Mouse (Mus musculus): ENCODE measurements around the gene Ankmy1.

The Ankmy1 gene

GRCm38 (mm10) chr1:92902786-92903185 is at the start of gene Ankmy1:
TSS of gene Ankmy1 (minus strand) at chr1:92902906.
- DNase-seq = peak; percentile 63

- DNase-seq = peak; percentile 3
These were observed 47.9 kb upstream of the Ankmy1 start, which contains the start of gene Gpr35 for GRCm38 (mm10) chr1:92950607-92951006. TSS of gene Gpr35 (plus strand) at chr1:92950865.

DNA sequence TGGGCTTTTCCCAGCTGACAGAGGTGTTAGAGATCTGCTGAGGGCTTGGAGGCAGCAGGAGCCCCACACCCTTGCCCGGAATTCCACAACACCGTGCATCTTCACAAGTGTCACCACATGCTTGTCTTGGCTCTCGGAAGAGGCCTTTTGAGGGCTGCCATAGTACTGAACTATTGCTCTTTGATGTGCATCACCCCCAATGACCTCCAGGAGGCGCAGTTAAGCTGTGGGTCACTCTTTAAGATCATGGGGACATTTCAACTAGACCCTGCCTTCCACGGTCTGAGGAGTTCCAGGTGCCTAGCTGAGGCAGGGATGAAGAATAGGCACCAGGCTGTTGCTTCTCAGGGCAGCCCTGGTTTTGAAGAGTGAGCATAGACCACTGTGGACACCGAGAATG is 46.7 kb upstream of the Ankmy1 start:
- peak; percentile 40 for DNase-seq

DNA sequence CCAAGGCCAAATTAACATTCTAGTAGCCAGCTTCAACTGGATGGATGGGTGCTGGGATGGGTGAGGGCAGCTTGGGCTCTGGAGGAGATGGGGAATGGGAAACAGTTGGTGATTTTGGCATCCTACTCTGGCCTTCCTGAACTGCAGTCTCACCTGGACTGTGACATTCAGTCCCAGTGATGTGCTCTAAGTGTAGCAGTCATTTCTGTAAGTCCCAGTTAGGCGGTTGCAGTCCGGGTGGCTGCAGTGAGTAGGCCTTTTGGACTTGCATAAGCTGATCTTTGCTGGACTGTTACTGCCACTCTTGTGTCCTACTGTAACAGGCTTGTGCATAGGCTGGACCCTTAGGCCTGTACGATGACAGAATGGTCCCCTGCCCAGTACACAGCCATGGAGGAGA is 45.3 kb upstream of the Ankmy1 start:
- no peak for DNase-seq

- no peak for DNase-seq
These were observed 40.7 kb upstream of the Ankmy1 start for GRCm38 (mm10) chr1:92943219-92943989.

DNA sequence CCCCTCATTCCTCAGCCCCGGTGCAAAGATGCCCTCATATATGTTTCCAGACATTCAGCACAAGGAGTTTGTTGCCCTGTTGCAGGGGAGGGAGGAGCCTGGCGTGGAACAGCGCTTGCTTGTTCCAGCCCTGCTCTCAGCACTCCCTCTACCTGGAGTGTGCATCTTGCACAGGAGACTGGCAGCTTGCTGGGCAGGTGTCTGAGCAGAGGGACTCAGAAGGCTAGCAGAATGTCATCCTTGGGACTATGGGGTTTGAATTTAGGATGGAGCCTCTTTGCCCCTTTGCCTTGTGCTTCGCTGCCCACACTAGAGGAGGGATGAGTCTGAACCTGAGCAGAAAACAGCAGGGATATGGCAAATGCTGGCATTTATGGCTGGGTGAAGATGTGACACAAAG is 37.0 kb upstream of the Ankmy1 start:
- no peak for DNase-seq

DNA sequence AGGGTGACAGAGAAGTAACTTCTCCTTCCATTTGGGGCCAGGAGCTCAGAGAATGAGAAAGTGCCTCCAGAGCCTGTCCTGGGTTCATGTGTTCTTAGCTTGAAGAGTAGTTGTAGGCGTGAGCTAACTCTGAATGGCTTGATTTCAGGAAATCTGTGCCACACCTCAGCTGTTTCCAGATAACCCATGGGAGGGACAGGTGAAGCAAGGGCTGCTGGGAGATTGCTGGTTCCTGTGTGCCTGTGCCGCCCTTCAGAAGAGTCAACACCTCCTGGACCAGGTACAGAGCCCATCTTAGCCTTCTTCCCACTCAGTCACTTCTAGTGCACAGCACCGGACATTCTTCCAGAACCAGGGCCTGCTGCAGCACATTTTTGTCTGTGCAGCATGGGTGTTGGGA is 35.1 kb upstream of the Ankmy1 start:
- no peak for DNase-seq

DNA sequence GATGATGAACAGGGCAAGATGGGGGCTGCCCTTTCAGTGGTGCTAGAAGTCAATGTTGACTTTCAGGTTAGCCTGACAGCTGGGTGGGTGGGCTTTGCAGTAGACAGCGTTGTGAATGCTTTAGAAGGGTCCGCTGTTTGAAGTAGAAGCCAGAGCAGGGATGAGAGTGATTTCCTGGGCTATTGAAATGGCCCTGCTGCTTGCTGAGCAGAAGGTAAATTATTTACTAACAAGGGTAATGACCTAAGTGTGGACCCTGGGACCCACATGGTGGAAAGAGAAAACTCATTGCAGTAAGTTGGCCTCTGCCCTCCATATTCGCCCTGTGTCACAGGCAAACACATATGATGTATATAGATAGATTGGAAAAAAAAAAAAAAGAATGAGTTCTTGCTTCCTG is 33.8 kb upstream of the Ankmy1 start:
- no peak for DNase-seq

DNA sequence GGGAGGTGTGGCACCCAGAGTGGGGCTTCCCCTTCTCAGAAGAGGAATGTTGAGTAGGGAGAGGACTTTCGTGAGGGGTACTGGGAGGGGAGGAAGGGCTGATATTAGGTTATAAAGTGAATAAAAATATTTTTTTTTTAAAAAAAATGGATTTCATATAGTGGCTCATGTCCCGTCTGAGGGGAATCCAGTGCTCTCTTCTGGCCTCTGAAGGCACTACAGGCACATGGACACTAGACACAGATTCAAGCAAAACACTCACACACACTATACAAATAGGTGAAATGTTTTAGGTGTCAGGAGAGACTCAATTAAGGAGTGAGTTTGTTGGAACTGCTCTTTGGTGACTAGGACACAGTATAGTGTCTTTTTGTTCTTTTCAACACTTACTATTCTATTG is 33.3 kb upstream of the Ankmy1 start:
- no peak for DNase-seq

GRCm38 (mm10) chr1:92935054-92935962 is 32.6 kb upstream of the Ankmy1 start:
- no peak for DNase-seq

GRCm38 (mm10) chr1:92934182-92934827 is 31.6 kb upstream of the Ankmy1 start, which contains the start of gene Capn10:
TSS of gene Capn10 (plus strand) at chr1:92934376.
- peak; percentile 87 for DNase-seq

DNA sequence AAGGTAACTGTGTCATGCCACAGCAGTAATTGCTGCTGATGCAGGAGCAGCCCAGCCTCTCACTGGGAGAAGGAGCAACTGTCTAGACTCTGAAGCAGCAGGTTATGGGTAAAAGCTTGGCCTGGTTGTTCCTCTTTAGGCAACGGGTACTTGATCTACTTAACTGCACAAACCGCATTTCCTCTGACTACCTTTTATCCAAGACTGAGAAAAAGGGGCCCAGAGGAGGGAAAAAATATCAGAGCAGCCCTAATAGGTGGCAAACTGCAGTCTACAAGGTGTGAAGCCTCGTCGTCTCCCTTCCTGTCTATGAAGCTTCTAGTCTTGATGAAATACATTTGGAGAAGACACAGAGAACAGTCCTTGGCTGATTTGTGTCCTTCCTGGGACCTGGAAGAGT is 30.9 kb upstream of the Ankmy1 start:
- DNase-seq = no peak

DNA sequence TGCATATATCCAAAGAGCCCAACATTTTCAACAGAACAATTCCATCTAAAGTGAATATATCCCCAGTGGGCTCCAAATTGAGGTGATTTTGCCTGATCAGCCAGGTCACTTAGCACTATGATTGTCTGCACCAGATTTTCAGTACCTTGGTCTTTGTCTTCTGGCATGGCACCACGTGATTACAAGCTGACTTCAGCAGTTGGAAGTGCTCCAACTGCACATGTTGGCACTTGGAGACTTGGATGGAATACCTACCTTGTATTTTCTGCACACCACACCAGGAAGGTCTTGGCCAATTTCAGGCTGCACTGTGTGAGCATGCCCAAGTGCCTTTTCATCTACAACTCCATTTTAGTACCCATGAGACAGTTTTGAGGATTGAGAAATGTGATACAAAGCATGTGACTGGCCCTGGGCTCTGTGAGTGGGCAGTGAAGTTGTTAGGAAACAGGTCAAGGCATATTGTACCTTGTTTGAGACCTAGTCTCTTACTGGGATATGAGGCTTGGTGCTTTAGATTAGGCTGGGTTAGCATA is 27.5 kb upstream of the Ankmy1 start:
- no peak for DNase-seq

DNA sequence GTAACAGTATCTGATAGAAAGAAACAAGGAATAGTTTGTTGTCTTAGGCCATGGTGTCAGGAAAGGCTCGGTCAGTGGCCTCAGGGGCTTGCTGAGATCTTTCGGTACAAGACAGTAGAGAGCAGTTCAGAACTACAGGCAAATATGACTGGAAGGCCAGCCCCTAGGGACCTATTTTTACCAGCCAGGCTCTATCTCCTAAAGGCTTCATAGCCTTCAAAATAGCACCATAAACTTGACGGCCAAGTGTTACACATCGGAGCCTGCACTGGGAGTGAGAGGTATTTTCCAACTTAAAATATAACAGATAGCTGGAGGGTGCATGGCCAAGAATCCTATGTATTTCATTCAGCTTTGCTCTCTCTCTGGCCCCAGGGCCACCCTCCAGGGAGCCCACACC is 18.8 kb upstream of the Ankmy1 start:
- no peak for DNase-seq

- no peak for DNase-seq
These were observed 17.9 kb upstream of the Ankmy1 start for GRCm38 (mm10) chr1:92920474-92921200.

DNA sequence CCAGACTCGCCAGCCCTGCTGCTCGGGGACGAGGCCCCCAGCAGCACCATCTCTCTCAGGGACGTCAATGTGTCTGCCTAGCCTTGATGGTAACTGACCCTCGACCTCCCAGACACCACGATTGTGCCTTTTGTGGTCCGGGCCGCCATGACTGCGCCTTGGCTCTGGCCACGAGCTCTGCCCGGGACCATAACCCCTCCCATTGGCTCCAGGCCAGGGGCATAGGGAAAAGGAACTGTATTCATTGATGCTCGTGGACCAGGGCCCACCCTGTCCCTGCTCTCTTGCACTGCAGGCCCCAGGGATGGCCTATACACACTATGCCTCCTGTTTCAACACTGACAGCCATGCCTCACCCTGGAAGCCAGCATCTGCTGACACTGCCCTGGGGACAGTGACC is 17.1 kb upstream of the Ankmy1 start:
- DNase-seq = no peak

- DNase-seq = no peak
These were observed 16.4 kb upstream of the Ankmy1 start for GRCm38 (mm10) chr1:92919151-92919550.

- no peak for DNase-seq
These were observed 14.0 kb upstream of the Ankmy1 start for GRCm38 (mm10) chr1:92916725-92917124.

- no peak for DNase-seq
These were observed 12.3 kb upstream of the Ankmy1 start for GRCm38 (mm10) chr1:92914993-92915392.

- DNase-seq = no peak
These were observed 11.5 kb upstream of the Ankmy1 start for GRCm38 (mm10) chr1:92914239-92914638.

DNA sequence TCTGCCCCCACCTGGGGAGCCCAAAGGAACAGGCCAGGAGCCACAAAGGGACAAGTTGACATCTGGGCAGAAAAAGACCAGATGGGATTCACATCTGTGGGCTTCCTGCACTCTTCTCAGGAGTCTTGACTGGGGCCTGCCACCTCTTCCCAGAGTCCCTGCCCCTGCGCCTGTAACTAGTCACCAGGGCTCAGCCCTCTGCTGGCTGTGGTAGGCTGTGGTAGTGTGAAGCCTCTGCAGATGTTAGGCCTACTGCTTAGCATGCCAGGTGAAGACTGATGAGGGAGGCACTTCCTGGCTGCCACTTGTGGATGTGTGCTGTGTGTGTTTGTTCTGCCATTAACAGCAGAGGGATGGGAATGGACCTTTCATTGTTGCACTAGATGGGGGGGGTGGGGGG is 9.6 kb upstream of the Ankmy1 start:
- peak; percentile 64 for DNase-seq

GRCm38 (mm10) chr1:92911721-92912138 is 9.0 kb upstream of the Ankmy1 start:
- peak; percentile 45 for DNase-seq
